Mouse (Mus musculus) liver, adult 2 months (tissue): ENCODE results near the gene Zfp334.

Experiments
- CTCF ChIP-seq: fragments of 200-500 bp; IDR thresholded peaks from 2 replicates; pipeline ENCODE4 v1.5.1; 2011; ENCODE audit warnings: low read depth, low read length, control low read depth
- POLR2A ChIP-seq: fragments of 200-500 bp; IDR thresholded peaks from 2 replicates; pipeline ENCODE4 v1.6.1; 2011; ENCODE audit warnings: low read length, control low read depth; ENCODE audit not compliant: insufficient read depth; ENCODE audit errors: extremely low read depth

- no peak for TF ChIP-seq POLR2A
- TF ChIP-seq CTCF, result peak; percentile 76
These were observed 27.2 kb downstream of the Zfp334 start for GRCm38 (mm10) chr2:165360861-165361260.
